Mouse (Mus musculus) kidney, adult 18-20 months (tissue): ENCODE data around the gene Ston1.

Source experiments
- DNase-seq: peaks from one replicate; pipeline ENCODE4 v3.0.0; 2021

The Ston1 gene

GRCm38 (mm10) chr17:88597222-88598055, at the start of gene Ston1:
Ston1 (plus strand) TSS chr17:88597684.
- DNase-seq = peak; percentile 82

- DNase-seq = no peak
Observed at GRCm38 (mm10) chr17:88549411-88550191, 47.9 kb upstream of the Ston1 start.

GRCm38 (mm10) chr17:88550351-88550750, 47.1 kb upstream of the Ston1 start:
- DNase-seq = no peak

- no peak for DNase-seq
Observed at GRCm38 (mm10) chr17:88550981-88551940, 46.2 kb upstream of the Ston1 start.

GRCm38 (mm10) chr17:88552556-88552955, 44.9 kb upstream of the Ston1 start:
- no peak for DNase-seq

GRCm38 (mm10) chr17:88553001-88553449, 44.5 kb upstream of the Ston1 start:
- no peak for DNase-seq

- no peak for DNase-seq
Observed at GRCm38 (mm10) chr17:88553473-88554087, 43.9 kb upstream of the Ston1 start.

GRCm38 (mm10) chr17:88556176-88556575, 41.3 kb upstream of the Ston1 start:
- DNase-seq = no peak

- DNase-seq = no peak
Observed at GRCm38 (mm10) chr17:88556688-88557087, 40.8 kb upstream of the Ston1 start.

GRCm38 (mm10) chr17:88558168-88558842, 39.2 kb upstream of the Ston1 start:
- DNase-seq = peak; percentile 86

GRCm38 (mm10) chr17:88563611-88564010, 33.9 kb upstream of the Ston1 start:
- peak; percentile 44 for DNase-seq

GRCm38 (mm10) chr17:88569807-88570540, 27.5 kb upstream of the Ston1 start:
- no peak for DNase-seq

- no peak for DNase-seq
Observed at GRCm38 (mm10) chr17:88570784-88571183, 26.7 kb upstream of the Ston1 start.

GRCm38 (mm10) chr17:88574811-88575210, 22.7 kb upstream of the Ston1 start:
- no peak for DNase-seq

GRCm38 (mm10) chr17:88578522-88579242, 18.8 kb upstream of the Ston1 start:
- no peak for DNase-seq

GRCm38 (mm10) chr17:88580556-88580955, 16.9 kb upstream of the Ston1 start:
- DNase-seq = no peak

- DNase-seq = peak; percentile 21
Observed at GRCm38 (mm10) chr17:88581511-88582021, 15.9 kb upstream of the Ston1 start.

- DNase-seq = no peak
Observed at GRCm38 (mm10) chr17:88582999-88583398, 14.5 kb upstream of the Ston1 start.

GRCm38 (mm10) chr17:88583411-88583810, 14.1 kb upstream of the Ston1 start:
- DNase-seq = no peak

GRCm38 (mm10) chr17:88587371-88587770, 10.1 kb upstream of the Ston1 start:
- no peak for DNase-seq
